Mouse (Mus musculus) G1E (cell line): ENCODE measurements at regions not wholly inside any gene's neighbourhood (a gene's known extent, or its start where the extent isn't known, plus 50 kb on each side); places are given as distances from the start of the nearest gene placed in this dataset.

ENCODE experiments used
- CTCF ChIP-seq: IDR thresholded peaks from 2 replicates; pipeline ENCODE4 v1.5.1; 2012; ENCODE audit warnings: low read depth, low read length, inconsistent platforms, mixed read lengths
- GATA1 ChIP-seq: IDR thresholded peaks from 2 replicates; pipeline ENCODE4 v1.6.1; 2012; ENCODE audit warnings: borderline replicate concordance, low read length, inconsistent platforms, mixed read lengths
- TAL1 ChIP-seq: conservative IDR thresholded peaks from 2 replicates; pipeline ENCODE4 v1.6.1; 2012; ENCODE audit warnings: low read depth, low read length, inconsistent platforms, mixed read lengths

DNA sequence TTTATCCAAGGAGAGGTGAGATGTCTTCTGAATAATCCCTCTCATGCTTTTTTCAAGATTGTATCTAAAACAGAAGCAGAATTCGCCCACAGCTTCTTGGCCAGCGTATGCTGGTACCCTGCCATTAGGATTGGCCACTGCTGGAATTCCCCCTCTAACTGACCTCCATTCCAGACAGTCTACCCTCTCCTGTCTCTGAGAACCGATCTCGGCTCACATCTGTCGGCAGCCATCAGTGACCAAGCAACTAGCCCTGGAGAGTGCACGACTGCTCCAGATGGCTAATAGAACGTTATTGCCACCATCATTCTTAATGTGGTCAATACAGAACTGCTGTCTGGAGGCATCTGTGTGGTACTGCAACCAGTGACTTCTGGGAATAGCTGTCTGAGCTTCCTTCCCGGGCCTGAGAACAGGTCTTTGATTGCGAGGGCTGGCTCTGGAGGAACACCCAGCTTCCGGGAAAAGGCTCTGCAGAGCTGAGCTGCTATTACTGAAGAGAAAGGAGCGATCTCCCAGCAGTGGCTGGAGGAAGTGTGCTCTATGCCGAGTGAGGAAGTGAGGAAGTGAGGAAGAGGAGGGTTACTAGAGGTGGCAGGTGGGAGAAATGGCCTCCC is 187.1 kb upstream of the Ppp2r3a start:
- no peak for TF ChIP-seq CTCF
- TF ChIP-seq GATA1 = no peak
- no peak for TF ChIP-seq TAL1
